Mouse (Mus musculus): ENCODE data around the gene Polr2b. TPM values are rescaled to one million over a fixed set of nuclear protein-coding genes. Genes with fewer than 3 reads are reported as not detected.

Gene Polr2b
- total RNA-seq, 2 experiments from 2014 or later: 32.8 to 36.7 TPM

DNA sequence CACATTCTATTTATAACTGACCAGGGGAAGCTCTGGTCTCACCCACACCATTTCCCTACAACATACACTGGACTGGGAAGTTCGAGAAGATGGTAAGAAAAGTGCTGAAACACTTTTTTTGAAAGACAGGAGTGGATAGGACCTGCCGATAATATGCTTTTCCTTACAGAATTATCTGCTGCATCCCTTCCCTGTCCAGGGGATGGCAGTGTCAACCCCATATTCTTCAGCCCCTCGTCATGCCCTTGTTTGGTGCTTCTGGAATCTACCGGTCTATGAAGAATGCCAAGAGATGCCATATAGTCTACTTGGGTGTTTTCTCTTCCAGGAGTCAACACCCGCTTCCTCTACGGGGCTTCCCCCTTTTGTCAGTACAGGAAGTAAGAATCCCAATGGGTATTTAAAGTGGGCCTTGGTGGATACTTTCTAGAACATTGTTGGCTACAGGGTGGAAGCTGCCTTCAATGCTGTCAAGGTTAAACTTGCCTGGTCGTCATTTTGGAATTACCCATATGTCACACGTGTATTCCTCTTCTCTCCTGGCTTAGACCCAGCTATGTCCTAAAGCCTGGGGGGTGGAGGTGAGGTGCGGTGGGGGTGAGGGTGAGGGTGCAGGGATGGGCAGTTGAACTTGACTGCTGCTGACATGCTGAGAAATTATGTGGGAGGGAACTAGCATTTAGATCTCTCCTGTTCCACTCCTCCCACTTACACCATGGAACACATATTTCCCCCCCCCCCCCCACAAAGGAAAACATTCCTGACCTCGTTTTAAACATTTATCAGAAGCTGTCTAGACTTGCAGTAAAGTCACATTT lies 76.9 kb downstream of the Polr2b start:
- no peak for DNase-seq

DNA sequence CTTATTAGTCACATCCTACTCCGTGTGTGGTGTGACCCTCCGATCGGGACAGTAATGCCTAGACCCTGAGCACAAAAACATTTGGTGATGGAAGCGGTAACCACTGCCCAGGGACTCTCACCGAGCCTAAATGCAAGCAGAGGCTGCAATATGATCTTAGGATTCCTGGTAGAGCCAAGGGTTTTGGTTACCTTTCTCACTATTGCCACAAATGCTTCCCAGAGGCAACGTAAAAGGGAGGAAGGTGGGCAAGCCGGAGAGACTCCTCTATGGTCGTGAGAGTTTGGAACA lies 77.4 kb downstream of the Polr2b start:
- DNase-seq: no peak

DNA sequence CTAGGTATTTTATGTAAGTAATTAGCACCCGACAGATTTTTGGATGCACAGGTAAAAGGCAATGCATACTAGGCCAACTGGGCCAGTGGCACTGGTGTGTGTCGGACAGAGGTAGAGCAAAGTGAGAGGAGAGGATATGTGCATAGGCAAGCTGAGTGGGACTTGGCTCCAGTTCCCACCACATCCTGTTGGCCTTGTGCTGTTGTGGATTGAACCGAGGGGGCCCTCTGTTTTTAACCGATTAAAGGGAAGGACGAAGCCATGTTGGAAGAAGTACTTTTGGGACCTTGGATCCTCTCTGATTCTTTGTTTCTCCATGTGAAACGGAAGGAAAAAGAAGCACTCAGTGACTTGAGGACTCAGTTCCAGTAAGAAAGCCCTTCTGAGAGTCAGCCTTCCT lies 78.4 kb downstream of the Polr2b start:
- peak in 1 of 2 experiments; percentile 58 for DNase-seq

DNA sequence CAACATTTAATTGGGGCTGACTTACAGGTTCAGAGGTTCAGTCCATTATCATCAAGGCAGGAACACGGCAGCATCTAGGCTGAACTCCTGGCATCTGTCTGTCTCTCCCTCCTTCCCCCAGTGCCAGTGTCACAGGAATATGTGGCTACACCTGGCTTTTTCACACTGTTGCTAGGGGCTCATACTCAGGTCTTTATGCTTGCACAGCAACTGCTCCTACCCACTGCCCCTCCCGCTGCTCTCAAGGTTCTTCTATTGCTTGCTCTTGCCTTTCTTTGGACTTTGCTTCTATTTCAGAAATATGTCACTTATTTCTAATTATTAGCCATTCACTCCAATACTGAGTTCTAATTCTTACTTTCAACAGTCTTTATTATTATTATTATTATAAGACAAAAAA lies 80.3 kb downstream of the Polr2b start:
- DNase-seq: no peak

DNA sequence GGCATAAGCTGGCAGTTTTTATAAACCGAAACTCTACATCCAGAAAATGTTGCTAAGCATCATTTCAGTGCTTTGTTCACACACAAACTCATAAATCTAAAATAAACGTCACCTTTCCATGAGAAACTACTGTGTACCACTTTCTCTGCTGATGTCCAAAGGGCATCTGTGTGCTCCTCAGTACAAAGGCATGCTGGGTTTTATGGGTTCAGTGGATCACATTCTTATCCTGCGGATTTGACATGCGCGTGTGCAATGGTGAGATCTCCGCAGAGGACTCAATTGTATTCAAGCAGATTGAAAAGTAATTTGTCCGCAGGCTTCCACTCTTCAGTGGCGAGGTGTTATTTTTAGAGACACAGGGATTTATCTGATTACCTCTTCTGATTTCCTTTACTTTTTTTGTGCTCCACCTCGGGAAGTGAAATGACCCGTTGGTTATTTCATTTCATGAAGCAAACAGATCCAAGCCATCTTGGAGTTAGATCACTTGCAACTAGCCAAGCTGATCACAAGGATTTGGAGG lies 83.2 kb downstream of the Polr2b start:
- peak in 1 of 2 experiments; percentile 68 for DNase-seq

DNA sequence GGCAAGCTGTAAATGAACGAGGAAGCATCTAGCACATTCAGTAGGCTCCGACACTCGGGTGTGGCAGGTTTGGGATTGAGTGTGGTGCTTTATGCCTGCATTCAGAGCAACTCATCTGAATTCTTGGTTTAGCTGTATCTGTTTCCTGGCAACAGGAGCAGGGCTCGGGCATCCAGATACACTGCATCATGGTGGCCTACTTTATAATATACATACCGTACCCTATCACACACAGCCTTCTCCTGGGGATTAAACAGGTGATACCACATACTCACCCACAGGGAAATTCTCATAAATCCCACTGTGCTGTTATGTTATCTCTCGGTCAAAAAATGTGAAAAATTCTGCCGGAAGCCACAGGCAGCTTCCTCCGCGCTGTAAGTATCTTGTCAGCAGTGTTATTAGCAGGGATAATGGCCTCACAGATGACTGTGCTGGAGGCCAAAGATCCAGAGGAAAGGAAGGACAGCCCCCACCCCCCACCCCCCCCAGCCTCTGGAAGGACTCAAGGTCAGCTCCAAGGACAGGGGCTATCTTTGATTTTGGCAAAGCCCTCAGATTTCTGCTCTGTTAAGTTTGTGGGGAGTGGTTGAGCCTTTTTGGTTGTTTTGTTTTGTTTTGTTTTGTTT lies 84.2 kb downstream of the Polr2b start:
- DNase-seq: no peak

DNA sequence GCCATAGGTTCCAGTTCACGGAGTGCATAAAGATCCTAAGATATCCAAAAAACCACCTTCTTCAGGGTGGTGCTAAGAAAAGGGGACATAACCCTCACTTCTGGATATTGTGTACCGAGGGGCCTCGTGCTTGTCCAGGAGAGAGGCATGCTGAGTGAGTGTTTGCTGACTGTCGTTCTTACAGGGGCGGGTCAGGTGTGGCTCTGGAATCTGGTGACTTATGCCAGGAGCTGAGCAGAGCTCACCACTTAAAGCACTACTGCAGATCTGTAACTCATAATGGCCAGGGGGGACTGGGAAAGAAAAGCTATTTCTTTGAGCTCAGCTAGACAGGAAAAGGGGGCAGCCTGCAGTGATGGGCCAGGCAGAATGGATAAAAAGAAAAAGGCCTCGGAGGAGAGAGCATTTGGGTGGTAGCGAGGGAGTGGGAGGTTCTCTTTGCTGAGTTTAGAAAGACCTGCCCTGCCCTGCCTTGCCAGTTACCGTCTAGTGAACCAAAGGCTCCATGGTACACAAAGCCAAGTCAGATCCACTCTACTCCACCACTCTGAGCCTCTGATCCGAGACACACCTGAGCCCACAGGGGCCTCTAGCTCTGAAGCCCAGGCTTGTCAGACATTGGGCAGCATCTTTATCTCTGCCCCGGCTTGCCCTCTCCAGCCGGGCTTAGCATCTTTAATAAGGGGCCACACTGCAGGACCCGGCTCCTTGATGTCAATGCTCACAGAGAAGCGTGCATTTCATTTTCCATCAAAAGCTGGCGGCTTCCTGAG lies 88.5 kb downstream of the Polr2b start:
- no peak for DNase-seq

Small RNA genes lying within 50 kb of the gene (microRNA-seq; reads per million reads assigned to microRNA genes)
- gene Mir5098: 0 reads per million in 2 experiments

Other genes with a start within 250 kb of the Polr2b start
- gene Hopx, start 195.0 kb upstream of the Polr2b start, total RNA-seq (2021): 100 to 1,000 TPM; 417 to 443 TPM
- not detected for gene Spink2, start 98.7 kb upstream of the Polr2b start, total RNA-seq (2021)
- 10 to 100 TPM; 13.2 to 13.5 TPM for gene Rest, start 44.7 kb upstream of the Polr2b start, total RNA-seq (2021)
- gene Noa1, start 63 bp upstream of the Polr2b start, total RNA-seq (2021): 10 to 100 TPM; 22.1 to 25.7 TPM
- 100 to 1,000 TPM; 167 to 176 TPM for gene Igfbp7, start 97.9 kb downstream of the Polr2b start, total RNA-seq (2021)